Mouse (Mus musculus) heart, postnatal 0 days (tissue): ENCODE results near the gene Arntl. TPM values are rescaled to one million over a fixed set of nuclear protein-coding genes. Genes with fewer than 3 reads are reported as not detected.

Experiments
- ATAC-seq: fragments of 200-750 bp; cut with Nextera tagmentation; 2 replicates; pipeline ENCODE4 v1.8.0; 2017; ENCODE audit warnings: low read depth, moderate number of reproducible peaks, moderate library complexity; ENCODE audit not compliant: insufficient read depth
- DNase-seq: peaks from one replicate; pipeline ENCODE4 v3.0.0-alpha.2; 2016; ENCODE audit warnings: low spot score
- H3K27ac ChIP-seq: fragments of 300-500 bp; sonication (generic); 2 replicates; pipeline ENCODE4 v1.5.1; 2014; ENCODE audit warnings: low read depth, mild to moderate bottlenecking
- H3K27me3 ChIP-seq: fragments of 300-500 bp; sonication (generic); 2 replicates; pipeline ENCODE4 v1.6.1; 2014; ENCODE audit warnings: low read length, mixed read lengths; ENCODE audit not compliant: control insufficient read depth, insufficient read depth
- H3K36me3 ChIP-seq: fragments of 300-500 bp; sonication (generic); replicated peaks from 2 replicates; pipeline ENCODE4 v1.6.1; 2014; ENCODE audit warnings: low read length, mixed read lengths; ENCODE audit not compliant: control insufficient read depth, insufficient read depth
- H3K4me1 ChIP-seq: fragments of 300-500 bp; sonication (generic); 2 replicates; pipeline ENCODE4 v1.6.1; 2014; ENCODE audit warnings: antibody characterized with exemption; ENCODE audit not compliant: control insufficient read depth, insufficient read depth
- H3K4me2 ChIP-seq: fragments of 300-500 bp; sonication (generic); 2 replicates; pipeline ENCODE4 v1.6.1; 2014; ENCODE audit warnings: low read depth, mild to moderate bottlenecking, low read length, moderate library complexity
- H3K4me3 ChIP-seq: fragments of 300-500 bp; sonication (generic); 2 replicates; pipeline ENCODE4 v1.5.1; 2014; ENCODE audit warnings: low read depth, low read length
- H3K9ac ChIP-seq: fragments of 300-500 bp; sonication (generic); replicated peaks from 2 replicates; pipeline ENCODE4 v1.6.1; 2014; ENCODE audit warnings: low read depth, low read length, mixed read lengths
- H3K9me3 ChIP-seq: fragments of 300-500 bp; sonication (generic); replicated peaks from 2 replicates; pipeline ENCODE4 v1.6.1; 2016; ENCODE audit warnings: low read length; ENCODE audit not compliant: control insufficient read depth
- CTCF ChIP-seq: IDR thresholded peaks from 2 replicates; pipeline ENCODE4 v1.5.1; 2016; ENCODE audit warnings: antibody characterized with exemption, control low read depth, low read depth
- EP300 ChIP-seq: IDR thresholded peaks from 2 replicates; pipeline ENCODE4 v1.6.1; 2016; ENCODE audit warnings: antibody characterized with exemption, low read depth
- WGBS: fragments of 180-500 bp; shearing (Covaris S2); extraction: QIAGEN DNeasy Blood & Tissue Kit; methylation state at CpG from one replicate; pipeline ENCODE4 v1.1.7; 2014; 5-methylcytosine and 5-hydroxymethylcytosine counted together
- polyA plus RNA-seq: library from polyadenylated mRNA; unstranded; fragments of >200 nt; fragmentation: Nextera tagmentation; extraction: Ambion mirVana; gene quantifications from 2 replicates; pipeline ENCODE4 v1.2.1, GENCODE M21; 2015
- total RNA-seq: library from RNA; depleted of rRNA; stranded (reverse); fragments of >200 nt; gene quantifications from 2 replicates; pipeline ENCODE4 v1.2.3, GENCODE M21; 2014; ENCODE audit warnings: low replicate concordance

Arntl gene
- total and polyA plus RNA-seq, 2 experiments from 2014 or later: 4.6 to 9.3 TPM

DNA sequence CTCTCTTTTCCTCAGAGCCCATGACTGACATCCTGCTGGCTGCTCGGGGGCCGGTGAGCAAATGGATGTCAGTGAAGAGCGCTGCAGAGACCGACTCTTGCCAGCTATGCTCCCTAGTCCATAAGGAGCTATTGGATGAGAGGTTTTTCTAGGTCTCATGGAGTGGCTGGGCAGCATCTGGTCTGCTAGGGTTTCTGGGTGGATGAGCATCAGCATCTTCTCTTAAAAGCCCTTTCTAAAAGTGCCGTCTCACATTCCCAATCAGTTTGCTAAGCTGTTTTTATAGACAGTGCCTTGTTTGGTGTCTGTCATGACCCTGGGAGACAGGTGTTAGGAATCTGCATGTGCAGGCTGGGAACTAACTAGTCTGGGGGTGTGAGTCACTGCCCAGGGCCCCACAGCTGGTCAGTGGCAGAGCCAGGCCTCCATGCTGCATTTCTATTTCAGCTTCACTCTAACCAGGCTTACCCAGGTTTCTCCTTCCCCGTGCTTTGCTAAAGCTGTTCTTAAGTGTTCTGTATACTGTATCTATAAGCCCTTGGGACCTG is 13.5 kb downstream of the Arntl start:
- Histone ChIP-seq H3K4me3 (no peak overlapping the region), H3K9me3 (no peaks in the 10 kb centered on the region), H3K4me2 (no peak overlapping the region), H3K36me3 (no peaks in the 10 kb centered on the region), H3K27me3 (no peaks in the 10 kb centered on the region), H3K4me1 (no peaks in the 10 kb centered on the region), H3K9ac (no peak overlapping the region), H3K27ac (no peak overlapping the region)
- ATAC-seq: no peak
- WGBS: 54% methylated on average over 6 of the region's 6 CpGs
- no peak for DNase-seq
- TF ChIP-seq EP300: no peak
- no peak for TF ChIP-seq CTCF

DNA sequence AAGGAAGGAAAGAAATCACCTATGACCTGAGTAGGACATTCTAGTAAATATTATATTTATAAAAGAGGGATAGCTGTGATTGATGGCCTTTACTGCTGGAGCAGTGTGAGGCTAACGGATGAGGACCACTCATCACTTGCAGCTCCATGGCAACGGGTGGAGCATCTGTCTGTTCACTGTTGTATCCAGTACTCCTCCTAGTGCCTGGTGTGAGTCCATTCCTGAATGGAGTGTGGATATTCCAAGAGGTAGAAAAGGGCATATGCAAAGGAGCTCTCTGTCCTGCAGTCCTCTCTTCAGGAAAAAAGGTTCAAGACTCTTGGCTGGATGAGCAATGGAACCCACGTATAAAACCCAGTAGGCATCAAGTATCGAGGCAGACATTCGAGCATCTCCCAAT is 15.6 kb downstream of the Arntl start:
- Histone ChIP-seq H3K4me3 (no peak overlapping the region), H3K27me3 (no peaks in the 10 kb centered on the region), H3K36me3 (no peaks in the 10 kb centered on the region), H3K27ac (no peak overlapping the region), H3K9ac (no peak overlapping the region), H3K4me1 (no peaks in the 10 kb centered on the region), H3K4me2 (no peak overlapping the region), H3K9me3 (no peaks in the 10 kb centered on the region)
- WGBS: 86% methylated on average over 5 of the region's 5 CpGs
- TF ChIP-seq EP300: no peak
- no peak for TF ChIP-seq CTCF
- ATAC-seq (no peak), DNase-seq (no peak)

DNA sequence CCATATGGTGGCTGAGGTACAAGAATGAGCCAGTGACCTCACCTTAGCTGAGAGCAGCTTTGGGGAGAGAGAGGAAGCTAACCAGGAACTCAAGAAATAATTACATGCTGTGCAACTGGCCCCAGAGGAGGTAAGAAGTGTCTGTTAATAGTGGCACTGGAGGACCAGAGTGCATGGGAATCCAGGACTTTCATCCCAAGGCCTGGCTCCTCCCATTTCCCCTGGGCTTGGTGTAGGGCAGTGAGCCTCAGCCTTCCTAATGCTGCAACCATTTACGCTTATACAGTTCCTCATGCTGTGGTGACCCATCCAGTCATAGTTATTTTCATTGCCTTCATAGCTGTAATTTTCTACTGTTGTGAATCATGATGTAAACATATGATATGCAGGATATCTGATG is 17.4 kb downstream of the Arntl start:
- no peak overlapping the region for H3K27ac ChIP-seq
- H3K27me3 ChIP-seq: no peaks in the 10 kb centered on the region
- H3K9me3 ChIP-seq: no peaks in the 10 kb centered on the region
- TF ChIP-seq EP300: no peak
- no peak for DNase-seq
- WGBS: 87% methylated on average over 1 of the region's 1 CpGs
- H3K4me1 ChIP-seq: peaks cover 5% of the 10 kb centered on the region; the same call in 1 of the 2 replicates
- H3K4me2 ChIP-seq: no peak overlapping the region
- no peak overlapping the region for H3K9ac ChIP-seq
- no peak overlapping the region for H3K4me3 ChIP-seq
- ATAC-seq: no peak
- H3K36me3 ChIP-seq: no peaks in the 10 kb centered on the region

DNA sequence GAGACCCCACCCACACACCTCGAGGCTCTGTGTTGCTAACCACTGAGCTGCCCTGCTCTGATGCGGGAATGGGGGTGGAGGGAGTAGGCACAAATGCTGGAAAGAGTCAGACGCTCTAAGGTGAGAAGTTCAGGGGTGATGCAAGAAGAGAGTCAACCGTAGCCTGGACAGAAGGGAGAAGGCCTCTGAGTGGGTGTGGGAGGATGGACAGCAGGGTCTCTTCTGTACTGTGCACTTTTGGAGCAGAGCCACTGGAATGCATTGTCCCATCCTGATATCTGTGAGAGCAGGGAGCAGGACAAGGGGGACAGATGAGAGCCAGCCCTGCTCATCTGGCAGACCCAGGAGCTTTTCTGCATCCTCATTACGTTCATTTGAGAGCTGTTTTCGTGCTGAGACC is 21.2 kb downstream of the Arntl start:
- no peak for TF ChIP-seq CTCF
- no peak for TF ChIP-seq EP300
- Histone ChIP-seq H3K27me3 (no peaks in the 10 kb centered on the region), H3K4me3 (no peak overlapping the region), H3K4me1 (peaks cover 5% of the 10 kb centered on the region; the same call in 1 of the 2 replicates), H3K4me2 (no peak overlapping the region), H3K9ac (no peak overlapping the region), H3K27ac (no peak overlapping the region), H3K9me3 (no peaks in the 10 kb centered on the region), H3K36me3 (peaks cover 4% of the 10 kb centered on the region; the same call in 1 of the 2 replicates)
- WGBS: 49% methylated on average over 6 of the region's 6 CpGs
- no peak for ATAC-seq
- DNase-seq: no peak

DNA sequence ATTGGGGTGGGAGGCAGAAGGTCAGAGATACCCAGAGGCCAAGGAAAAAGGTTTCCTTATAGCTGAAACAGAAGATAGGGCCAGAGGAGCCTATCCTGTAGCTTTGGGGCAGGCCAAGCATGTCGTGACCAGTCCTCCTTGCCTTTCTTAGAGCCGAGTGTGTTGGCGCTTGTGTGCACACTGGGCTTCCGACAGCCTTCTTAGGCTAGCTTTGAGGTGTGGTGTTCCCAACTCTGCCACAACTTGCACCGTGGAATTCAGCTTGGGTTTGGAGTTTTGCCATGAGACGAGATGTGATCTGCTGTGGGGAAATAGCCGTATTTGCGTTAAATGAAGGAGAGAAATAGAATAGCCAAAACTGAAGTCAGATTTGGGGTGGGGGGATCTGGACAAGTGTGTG is 28.9 kb downstream of the Arntl start:
- Histone ChIP-seq H3K9ac (no peak overlapping the region), H3K4me1 (peaks cover 22% of the 10 kb centered on the region), H3K27ac (no peak overlapping the region), H3K36me3 (peaks cover 4% of the 10 kb centered on the region; the same call in 1 of the 2 replicates), H3K9me3 (no peaks in the 10 kb centered on the region), H3K4me2 (no peak overlapping the region), H3K27me3 (no peaks in the 10 kb centered on the region), H3K4me3 (no peak overlapping the region)
- ATAC-seq (no peak), DNase-seq (no peak)
- 89% methylated on average over 8 of the region's 8 CpGs for WGBS
- TF ChIP-seq CTCF: no peak
- TF ChIP-seq EP300: no peak

DNA sequence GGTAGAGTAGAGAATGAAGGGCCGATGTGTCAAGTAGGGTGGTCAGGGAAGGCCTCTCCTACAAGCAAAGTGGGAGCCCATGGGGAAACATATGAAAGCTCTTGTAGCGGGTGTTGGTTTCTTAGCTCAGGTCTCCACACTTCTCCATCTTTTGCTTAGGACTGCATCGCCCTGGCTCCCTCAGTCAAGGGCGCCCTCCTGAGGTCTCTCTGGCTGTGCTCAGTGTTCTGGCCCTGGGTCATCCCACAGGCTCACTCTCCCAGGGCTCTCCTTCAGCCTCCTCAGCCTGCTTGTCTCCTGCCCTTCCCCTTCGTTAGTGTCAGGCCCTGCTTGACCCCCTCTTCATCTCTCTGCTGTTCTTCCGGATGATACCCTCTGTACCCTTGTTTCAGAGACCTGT is 31.1 kb downstream of the Arntl start:
- Histone ChIP-seq H3K36me3 (no peaks in the 10 kb centered on the region), H3K4me2 (no peak overlapping the region), H3K9me3 (no peaks in the 10 kb centered on the region), H3K27me3 (no peaks in the 10 kb centered on the region), H3K4me1 (peaks cover 44% of the 10 kb centered on the region), H3K27ac (no peak overlapping the region), H3K4me3 (no peak overlapping the region), H3K9ac (no peak overlapping the region)
- TF ChIP-seq CTCF: peak; percentile 14; the same call in 1 of the 2 replicates
- TF ChIP-seq EP300: no peak
- 80% methylated on average over 6 of the region's 6 CpGs for WGBS
- no peak for ATAC-seq
- no peak for DNase-seq
